Mouse (Mus musculus) bone marrow, adult 2 months (tissue): ENCODE measurements around the gene Cryl1. TPM values are rescaled to one million over a fixed set of nuclear protein-coding genes. Genes with fewer than 3 reads are reported as not detected.

Experiments
- H3K27ac ChIP-seq: fragments of 200-500 bp; 2 replicates; pipeline ENCODE4 v1.5.1; 2012; ENCODE audit warnings: low read depth, mild to moderate bottlenecking, control low read depth, inconsistent platforms, low read length; ENCODE audit not compliant: control insufficient read depth, poor library complexity, insufficient read depth
- H3K4me1 ChIP-seq: fragments of 200-500 bp; 2 replicates; pipeline ENCODE4 v1.6.1; 2011; ENCODE audit warnings: low read length; ENCODE audit not compliant: control insufficient read depth, insufficient read depth
- H3K4me3 ChIP-seq: fragments of 200-500 bp; replicated peaks from 2 replicates; pipeline ENCODE3; 2011; ENCODE audit warnings: mild to moderate bottlenecking, low read depth, low read length, control low read depth; ENCODE audit not compliant: control insufficient read depth
- CTCF ChIP-seq: fragments of 200-500 bp; IDR thresholded peaks from 2 replicates; pipeline ENCODE4 v1.5.1; 2011; ENCODE audit warnings: low read length, control low read depth; ENCODE audit not compliant: control insufficient read depth, insufficient read depth
- POLR2A ChIP-seq: fragments of 200-500 bp; IDR thresholded peaks from 2 replicates; pipeline ENCODE4 v1.6.1; 2011; ENCODE audit warnings: low read depth, mild to moderate bottlenecking, control low read depth, low read length, borderline replicate concordance; ENCODE audit not compliant: control insufficient read depth
- WGBS: fragments of 180-500 bp; shearing (Covaris S2); methylation state at CpG from one replicate; pipeline ENCODE4 v1.1.7; 2018; 5-methylcytosine and 5-hydroxymethylcytosine counted together
- polyA plus RNA-seq: library from polyadenylated mRNA; stranded (reverse); fragments of >200 nt; gene quantifications from 2 replicates; pipeline ENCODE4 v1.2.4, GENCODE M21; 2011; ENCODE audit warnings: low replicate concordance; ENCODE audit not compliant: missing spikeins, insufficient read depth, insufficient read length

Cryl1 gene
- polyA plus RNA-seq, 1 experiment, result 8.3 TPM

DNA sequence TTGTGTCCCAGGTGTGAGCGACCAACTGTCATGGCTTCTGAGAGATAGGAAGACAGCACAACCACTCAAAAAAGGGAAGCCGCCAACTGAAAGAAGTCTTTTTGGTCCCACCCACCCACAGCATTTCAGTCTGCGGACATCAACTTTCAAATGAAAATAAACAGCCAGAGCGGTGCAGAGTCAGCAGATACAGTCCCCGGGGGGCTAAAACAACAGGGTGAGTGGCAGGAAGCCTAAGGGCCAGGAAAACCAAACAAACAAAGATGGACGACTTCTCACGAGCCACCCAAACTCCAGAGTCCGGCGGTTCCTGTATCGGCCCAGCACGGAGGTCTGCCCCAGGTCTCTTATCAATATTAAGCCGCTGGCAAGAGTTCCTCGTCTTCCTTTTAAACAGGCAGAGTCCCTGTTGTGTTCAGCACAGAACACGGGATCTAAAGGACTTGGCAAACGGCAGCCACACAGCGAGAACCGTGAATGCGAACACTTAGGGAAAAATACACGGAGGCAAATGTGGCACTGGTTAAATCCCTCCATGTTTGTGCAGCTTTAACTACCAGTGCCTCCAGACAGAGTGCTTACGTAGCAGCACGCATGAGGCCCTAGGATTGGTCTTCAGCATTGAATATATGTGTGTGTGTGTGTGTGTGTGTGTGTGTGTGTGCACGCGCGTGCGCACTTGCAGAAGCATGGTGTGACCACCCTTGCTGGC lies 53.4 kb downstream of the Cryl1 start:
- 62% methylated on average over 25 of the region's 25 CpGs for WGBS
- Histone ChIP-seq H3K27ac (no peak overlapping the region; the same call in 1 of the 2 replicates), H3K4me3 (peak overlapping the region; percentile 25), H3K4me1 (no peaks in the 10 kb centered on the region; the same call in 1 of the 2 replicates)
- TF ChIP-seq CTCF (no peak), POLR2A (no peak)

DNA sequence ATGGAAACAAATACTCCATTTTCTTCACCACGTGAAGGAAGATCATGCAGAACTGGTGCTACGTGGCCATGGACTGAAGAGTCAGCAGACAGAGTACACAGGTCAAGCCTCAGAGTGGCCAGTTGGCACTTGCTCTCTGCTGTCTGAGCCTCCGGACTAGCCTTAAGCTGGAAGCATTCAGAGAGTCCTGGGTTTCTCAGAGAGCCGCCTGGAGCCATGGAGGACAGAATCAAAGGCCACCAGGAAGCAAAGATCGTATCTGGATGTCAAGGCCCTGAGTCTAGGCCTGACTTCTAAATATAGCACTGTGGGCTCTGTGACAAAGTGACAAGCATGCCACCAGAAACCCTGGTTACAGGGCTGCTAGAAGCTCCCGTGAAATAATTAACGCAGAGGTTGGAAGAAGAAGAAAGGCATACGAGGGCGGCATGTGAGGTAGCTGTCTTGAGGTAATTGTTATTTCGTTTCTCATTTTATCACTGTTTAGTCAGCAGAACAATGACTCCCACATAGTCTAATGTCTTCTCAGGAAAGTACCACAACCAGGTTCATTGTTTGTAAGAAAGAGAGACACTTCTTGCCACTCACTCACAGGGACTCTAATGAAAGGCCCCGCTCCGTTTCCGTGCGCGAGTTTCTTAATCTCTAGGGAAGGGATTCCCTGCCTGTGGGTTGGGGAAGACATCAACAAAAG lies 55.1 kb downstream of the Cryl1 start:
- Histone ChIP-seq H3K27ac (no peak overlapping the region), H3K4me1 (no peaks in the 10 kb centered on the region; the same call in 1 of the 2 replicates), H3K4me3 (no peak overlapping the region)
- WGBS, result 84% methylated on average over 15 of the region's 15 CpGs
- TF ChIP-seq POLR2A (no peak), CTCF (no peak)

DNA sequence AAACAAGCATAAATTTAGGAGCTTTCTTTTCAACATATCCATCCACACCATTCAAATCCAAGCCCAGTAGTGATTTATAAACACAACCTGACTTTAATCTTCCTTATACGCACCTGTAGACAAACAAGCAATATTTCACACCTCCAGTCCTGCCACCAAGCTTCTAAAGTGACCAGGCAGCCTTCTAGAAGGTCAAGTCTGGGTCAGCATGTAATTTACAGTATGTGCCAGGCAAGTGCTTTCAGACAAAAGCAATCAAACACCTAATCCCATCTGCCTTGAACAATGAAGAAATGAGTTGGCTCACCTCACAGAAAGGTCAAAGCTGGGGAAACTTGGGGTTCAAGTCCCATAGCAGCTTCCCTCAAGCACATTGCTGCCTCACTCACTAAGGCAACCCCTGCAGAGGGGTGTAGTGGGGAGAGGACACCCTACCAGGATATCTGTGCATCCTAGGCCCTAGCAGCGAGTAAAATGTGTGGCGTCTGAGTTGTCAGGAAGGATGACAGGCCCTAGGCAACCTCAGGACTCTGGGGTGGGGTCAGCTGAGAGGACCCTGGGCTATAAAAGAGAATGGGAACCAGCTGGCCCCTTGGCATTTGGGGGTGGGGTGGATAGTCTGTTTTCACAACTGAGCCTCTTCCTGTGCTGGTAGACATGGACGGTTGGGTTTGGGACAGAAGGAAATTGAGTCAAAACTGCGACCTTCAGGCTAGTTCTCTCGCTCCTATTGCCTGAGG lies 55.8 kb downstream of the Cryl1 start:
- Histone ChIP-seq H3K4me3 (no peak overlapping the region), H3K27ac (no peak overlapping the region), H3K4me1 (no peaks in the 10 kb centered on the region; the same call in 1 of the 2 replicates)
- 65% methylated on average over 6 of the region's 6 CpGs for WGBS
- TF ChIP-seq CTCF, result no peak
- TF ChIP-seq POLR2A, result no peak

DNA sequence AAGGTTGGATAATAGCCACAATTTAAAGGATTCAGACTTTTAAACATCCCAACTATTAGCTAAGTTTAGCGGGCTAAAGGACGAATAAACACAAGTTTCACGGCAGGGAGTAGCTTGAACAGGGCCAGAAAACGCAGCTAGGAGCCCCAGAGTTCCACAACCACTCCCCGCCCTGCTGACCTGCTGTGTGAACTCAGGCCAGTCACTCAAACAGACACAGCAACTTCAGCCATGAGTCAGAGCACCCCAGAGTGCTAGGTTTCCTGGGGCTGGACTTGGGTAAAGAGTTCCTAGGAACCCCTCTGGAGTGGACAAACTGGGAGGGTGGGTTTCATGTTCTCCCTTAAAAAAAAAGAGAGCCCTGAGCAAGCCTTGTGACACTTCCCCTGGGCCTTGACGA lies 59.7 kb downstream of the Cryl1 start:
- no peak overlapping the region for H3K4me3 ChIP-seq
- TF ChIP-seq POLR2A, result no peak
- TF ChIP-seq CTCF, result no peak
- no peak overlapping the region for H3K27ac ChIP-seq
- H3K4me1 ChIP-seq, result no peaks in the 10 kb centered on the region; the same call in 1 of the 2 replicates
- WGBS, result 81% methylated on average over 6 of the region's 6 CpGs

- WGBS, result 77% methylated on average over 6 of the region's 6 CpGs
- Histone ChIP-seq H3K27ac (no peak overlapping the region), H3K4me3 (no peak overlapping the region), H3K4me1 (no peaks in the 10 kb centered on the region; the same call in 1 of the 2 replicates)
- TF ChIP-seq POLR2A (no peak), CTCF (peak; percentile 30)
Measured at GRCm38 (mm10) chr14:57334833-57335232, 63.5 kb downstream of the Cryl1 start.

GRCm38 (mm10) chr14:57332503-57332902 lies 65.8 kb downstream of the Cryl1 start:
- Histone ChIP-seq H3K27ac (no peak overlapping the region), H3K4me3 (no peak overlapping the region), H3K4me1 (no peaks in the 10 kb centered on the region; the same call in 1 of the 2 replicates)
- 57% methylated on average over 8 of the region's 8 CpGs for WGBS
- TF ChIP-seq POLR2A, result no peak
- no peak for TF ChIP-seq CTCF

GRCm38 (mm10) chr14:57331097-57331496 lies 67.2 kb downstream of the Cryl1 start:
- Histone ChIP-seq H3K4me1 (no peaks in the 10 kb centered on the region; the same call in 1 of the 2 replicates), H3K27ac (no peak overlapping the region), H3K4me3 (no peak overlapping the region)
- WGBS, result 90% methylated on average over 10 of the region's 10 CpGs
- TF ChIP-seq POLR2A (no peak), CTCF (no peak)

GRCm38 (mm10) chr14:57329600-57329999 lies 68.7 kb downstream of the Cryl1 start:
- 87% methylated on average over 15 of the region's 15 CpGs for WGBS
- Histone ChIP-seq H3K4me3 (no peak overlapping the region), H3K4me1 (no peaks in the 10 kb centered on the region; the same call in 1 of the 2 replicates), H3K27ac (no peak overlapping the region)
- no peak for TF ChIP-seq CTCF
- no peak for TF ChIP-seq POLR2A
